Mouse (Mus musculus) thymus, adult 2 months (tissue): ENCODE measurements at regions not wholly inside any gene's neighbourhood (a gene's known extent, or its start where the extent isn't known, plus 50 kb on each side); places are given as distances from the start of the nearest gene placed in this dataset.

Source experiments
- DNase-seq: peaks from one replicate; pipeline ENCODE4 v3.0.0; 2021
- H3K27ac ChIP-seq: fragments of 200-500 bp; 2 replicates; pipeline ENCODE4 v1.5.1; 2012; ENCODE audit warnings: low read length, control low read depth; ENCODE audit not compliant: control insufficient read depth, insufficient read depth
- H3K27me3 ChIP-seq: fragments of 200-500 bp; 2 replicates; pipeline ENCODE4 v1.6.1; 2012; ENCODE audit warnings: mild to moderate bottlenecking, low read length, moderate library complexity, mixed read lengths; ENCODE audit not compliant: control insufficient read depth, insufficient read depth
- H3K36me3 ChIP-seq: fragments of 200-500 bp; 2 replicates; pipeline ENCODE4 v1.6.1; 2012; ENCODE audit warnings: mild to moderate bottlenecking, low read length, moderate library complexity; ENCODE audit not compliant: control insufficient read depth, insufficient read depth
- H3K4me1 ChIP-seq: fragments of 200-500 bp; replicated peaks from 2 replicates; pipeline ENCODE4 v1.6.1; 2012; ENCODE audit warnings: low read length; ENCODE audit not compliant: control insufficient read depth, insufficient read depth
- H3K4me3 ChIP-seq: fragments of 200-500 bp; 2 replicates; pipeline ENCODE4 v1.5.1; 2012; ENCODE audit warnings: mild to moderate bottlenecking, low read length, control low read depth, moderate library complexity; ENCODE audit not compliant: control insufficient read depth, insufficient read depth
- CTCF ChIP-seq: fragments of 200-500 bp; IDR thresholded peaks from 2 replicates; pipeline ENCODE4 v1.5.1; 2012; ENCODE audit warnings: mild to moderate bottlenecking, control low read depth, low read length, moderate library complexity, borderline replicate concordance; ENCODE audit not compliant: control insufficient read depth, poor library complexity, insufficient read depth; ENCODE audit errors: extremely low read depth
- POLR2A ChIP-seq: fragments of 200-500 bp; IDR thresholded peaks from 2 replicates; pipeline ENCODE4 v1.6.1; 2012; ENCODE audit warnings: mild to moderate bottlenecking, low read length, control low read depth, moderate library complexity; ENCODE audit not compliant: control insufficient read depth, poor library complexity, insufficient read depth; ENCODE audit errors: extremely low read depth
- WGBS: fragments of 180-500 bp; shearing (Covaris S2); methylation state at CpG from one replicate; pipeline ENCODE4 v1.1.7; 2018; 5-methylcytosine and 5-hydroxymethylcytosine counted together

- H3K36me3 ChIP-seq = no peaks in the 10 kb centered on the region
- H3K27me3 ChIP-seq = no peaks in the 10 kb centered on the region
- no peak overlapping the region for H3K27ac ChIP-seq
- H3K4me3 ChIP-seq = no peak overlapping the region
- H3K4me1 ChIP-seq = no peaks in the 10 kb centered on the region
- WGBS = 92% methylated on average over 6 of the region's 6 CpGs
- DNase-seq = no peak
- TF ChIP-seq POLR2A = no peak
- no peak for TF ChIP-seq CTCF
Observed at GRCm38 (mm10) chr1:76530342-76530741, 984.3 kb downstream of the Slc4a3 start.

DNA sequence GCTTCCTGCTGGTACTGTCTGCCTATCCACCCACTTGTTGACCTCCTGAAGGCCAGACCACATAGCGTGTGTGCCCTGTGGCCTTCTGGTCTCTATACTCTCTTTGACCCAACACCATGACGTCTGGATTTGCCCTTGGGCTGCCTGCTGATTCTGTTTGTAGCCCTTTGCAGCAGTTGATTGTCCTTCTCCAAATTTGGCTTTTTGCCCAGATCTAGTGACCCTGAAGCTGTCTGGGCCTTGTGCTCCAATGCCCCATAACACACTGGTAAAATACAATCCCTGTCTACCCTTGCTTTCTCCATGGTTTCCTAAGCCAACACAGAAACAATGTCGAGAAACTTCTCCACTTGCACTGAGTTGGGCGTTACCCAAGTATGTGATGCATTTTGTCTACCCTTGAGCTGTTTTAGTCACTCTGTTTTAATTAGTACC, 979.3 kb downstream of the Epha4 start:
- Histone ChIP-seq H3K27ac (no peak overlapping the region), H3K4me1 (no peaks in the 10 kb centered on the region), H3K27me3 (no peaks in the 10 kb centered on the region), H3K36me3 (no peaks in the 10 kb centered on the region), H3K4me3 (no peak overlapping the region)
- no peak for TF ChIP-seq CTCF
- no peak for DNase-seq
- WGBS = 91% methylated on average over 4 of the region's 4 CpGs

GRCm38 (mm10) chr1:76540529-76540928, 974.4 kb downstream of the Epha4 start:
- no peak for DNase-seq
- WGBS = 15% methylated on average over 3 of the region's 3 CpGs
- Histone ChIP-seq H3K4me3 (no peak overlapping the region), H3K27me3 (no peaks in the 10 kb centered on the region), H3K36me3 (no peaks in the 10 kb centered on the region), H3K27ac (no peak overlapping the region), H3K4me1 (no peaks in the 10 kb centered on the region)
- TF ChIP-seq POLR2A (no peak), CTCF (no peak)

- no peaks in the 10 kb centered on the region for H3K4me1 ChIP-seq
- TF ChIP-seq CTCF = no peak
- no peak for DNase-seq
- 35% methylated on average over 5 of the region's 5 CpGs for WGBS
- H3K4me3 ChIP-seq = no peak overlapping the region
- H3K36me3 ChIP-seq = no peaks in the 10 kb centered on the region
- no peaks in the 10 kb centered on the region for H3K27me3 ChIP-seq
- H3K27ac ChIP-seq = no peak overlapping the region
Observed at GRCm38 (mm10) chr1:76550876-76551275, 964.0 kb downstream of the Epha4 start.

DNA sequence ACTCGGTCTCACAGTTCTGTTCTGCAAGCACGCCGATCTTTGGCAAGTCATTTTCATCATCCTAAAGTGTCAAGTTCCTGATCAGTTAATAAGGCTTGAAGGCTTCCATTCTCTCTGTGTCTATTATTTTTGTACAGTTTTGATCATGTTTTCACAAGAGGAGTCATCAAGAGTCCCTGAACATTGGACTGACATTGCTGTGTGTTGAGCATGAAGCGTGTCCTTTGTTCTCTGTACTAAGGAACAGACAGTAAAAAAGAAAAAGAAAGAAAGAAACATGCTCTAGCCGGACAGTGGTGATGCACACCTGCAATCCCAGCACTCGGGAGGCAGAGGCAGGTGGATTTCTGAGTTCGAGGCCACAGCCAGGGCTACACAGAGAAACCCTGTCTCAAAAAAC, 955.4 kb downstream of the Epha4 start:
- Histone ChIP-seq H3K36me3 (no peaks in the 10 kb centered on the region), H3K27ac (no peak overlapping the region), H3K27me3 (no peaks in the 10 kb centered on the region), H3K4me1 (no peaks in the 10 kb centered on the region), H3K4me3 (no peak overlapping the region)
- WGBS = 88% methylated on average over 7 of the region's 7 CpGs
- DNase-seq = no peak
- TF ChIP-seq CTCF (no peak), POLR2A (no peak)

DNA sequence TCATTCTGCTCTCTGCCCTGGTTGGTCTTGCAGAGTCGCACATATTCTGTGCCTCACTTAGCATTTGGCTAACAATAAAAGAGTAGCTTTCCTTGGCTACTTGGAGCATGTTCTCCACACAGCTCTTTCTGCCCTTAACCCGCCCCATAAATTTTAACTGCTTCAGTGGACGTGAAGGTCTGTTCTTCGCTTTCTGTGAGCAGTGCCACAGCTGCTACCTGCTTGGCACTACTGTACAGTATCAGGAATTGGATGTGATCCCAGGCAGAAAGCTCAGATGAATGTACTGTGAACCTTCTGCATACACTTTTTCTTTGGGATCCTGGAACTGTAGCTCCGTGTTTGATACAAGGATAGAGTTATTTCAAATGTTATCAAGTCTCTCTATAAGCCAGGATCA, 939.4 kb downstream of the Epha4 start:
- no peak for DNase-seq

GRCm38 (mm10) chr1:76585921-76586320, 929.0 kb downstream of the Epha4 start:
- H3K4me3 ChIP-seq = no peak overlapping the region
- TF ChIP-seq POLR2A (no peak), CTCF (no peak)
- no peaks in the 10 kb centered on the region for H3K36me3 ChIP-seq
- H3K27me3 ChIP-seq = no peaks in the 10 kb centered on the region
- H3K27ac ChIP-seq = no peak overlapping the region
- no peaks in the 10 kb centered on the region for H3K4me1 ChIP-seq
- DNase-seq = no peak
- WGBS = 95% methylated on average over 2 of the region's 2 CpGs

More for the DNA sequence above, 939.4 kb downstream of the Epha4 start:
- H3K4me1 ChIP-seq = no peaks in the 10 kb centered on the region
- no peak for TF ChIP-seq CTCF
- no peak for TF ChIP-seq POLR2A
- H3K27ac ChIP-seq = no peak overlapping the region
- WGBS = 85% methylated on average over 5 of the region's 5 CpGs
- H3K36me3 ChIP-seq = no peaks in the 10 kb centered on the region
- H3K4me3 ChIP-seq = no peak overlapping the region
- no peaks in the 10 kb centered on the region for H3K27me3 ChIP-seq
